Mouse (Mus musculus) lung, embryonic 15.5 days (tissue): ENCODE results near the gene Dcun1d4. TPM values are rescaled to one million over a fixed set of nuclear protein-coding genes. Genes with fewer than 3 reads are reported as not detected.
"Not testable (repeated sequence)": the region's sequence is repeated elsewhere in the genome, so short reads cannot be mapped to it uniquely, and the experiment has no call there.

Experiments
- ATAC-seq: fragments of 200-750 bp; cut with Nextera tagmentation; 2 replicates; pipeline ENCODE4 v1.8.0; 2017; ENCODE audit warnings: moderate number of reproducible peaks, borderline replicate concordance; ENCODE audit not compliant: low FRiP score, low TSS enrichment; ENCODE audit errors: extremely low read depth
- H3K27ac ChIP-seq: fragments of 300-500 bp; sonication (generic); 2 replicates; pipeline ENCODE4 v1.5.1; 2015; ENCODE audit warnings: moderate library complexity, mild to moderate bottlenecking, inconsistent platforms
- H3K27me3 ChIP-seq: fragments of 300-500 bp; sonication (generic); 2 replicates; pipeline ENCODE4 v1.6.1; 2015; ENCODE audit warnings: inconsistent platforms
- H3K36me3 ChIP-seq: fragments of 300-500 bp; sonication (generic); 2 replicates; pipeline ENCODE4 v1.6.1; 2015; ENCODE audit warnings: inconsistent platforms
- H3K4me1 ChIP-seq: fragments of 300-500 bp; sonication (generic); 2 replicates; pipeline ENCODE4 v1.6.1; 2015; ENCODE audit warnings: inconsistent platforms
- H3K4me2 ChIP-seq: fragments of 300-500 bp; sonication (generic); 2 replicates; pipeline ENCODE4 v1.6.1; 2015; ENCODE audit warnings: inconsistent platforms, mild to moderate bottlenecking, moderate library complexity
- H3K4me3 ChIP-seq: fragments of 300-500 bp; sonication (generic); 2 replicates; pipeline ENCODE4 v1.5.1; 2015; ENCODE audit warnings: mild to moderate bottlenecking, inconsistent platforms
- H3K9ac ChIP-seq: fragments of 300-500 bp; sonication (generic); 2 replicates; pipeline ENCODE4 v1.6.1; 2015; ENCODE audit warnings: inconsistent platforms
- H3K9me3 ChIP-seq: fragments of 300-500 bp; sonication (generic); 2 replicates; pipeline ENCODE4 v1.6.1; 2016; ENCODE audit warnings: inconsistent platforms
- WGBS: fragments of 180-500 bp; shearing (Covaris S2); methylation state at CpG from one replicate; pipeline ENCODE4 v1.1.7; 2015; 5-methylcytosine and 5-hydroxymethylcytosine counted together
- polyA plus RNA-seq: library from polyadenylated mRNA; unstranded; fragments of >200 nt; fragmentation: Nextera tagmentation; extraction: Ambion mirVana; gene quantifications from 2 replicates; pipeline ENCODE4 v1.2.1, GENCODE M21; 2015

Gene Dcun1d4
- polyA plus RNA-seq, 1 experiment from 2014 or later: 21.3 TPM

DNA sequence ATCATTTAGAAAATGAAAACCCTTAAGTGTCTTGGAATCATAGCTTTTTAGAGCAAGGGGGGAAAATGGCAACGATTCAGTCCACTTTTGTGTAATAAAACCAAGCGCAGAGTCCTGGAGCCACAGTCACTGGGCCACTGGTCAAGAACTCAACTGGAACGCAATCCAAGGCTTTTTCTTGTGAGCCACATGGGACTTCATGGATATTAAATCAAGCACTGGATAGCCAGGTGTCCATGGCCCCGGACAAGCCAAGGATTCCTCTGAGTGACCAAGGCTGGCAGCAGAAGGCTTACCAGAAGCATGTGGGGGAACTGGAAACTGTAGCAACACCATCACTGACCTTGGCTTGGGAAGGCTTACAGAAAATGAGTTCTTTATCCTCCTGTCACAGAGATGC is 93.8 kb downstream of the Dcun1d4 start:
- H3K4me3 ChIP-seq: no peak overlapping the region
- no peak overlapping the region for H3K27ac ChIP-seq
- H3K4me2 ChIP-seq: no peak overlapping the region
- H3K9me3 ChIP-seq: no peaks in the 10 kb centered on the region
- H3K36me3 ChIP-seq: no peaks in the 10 kb centered on the region
- no peak overlapping the region for H3K9ac ChIP-seq
- no peak for ATAC-seq
- H3K4me1 ChIP-seq: no peaks in the 10 kb centered on the region
- no peaks in the 10 kb centered on the region for H3K27me3 ChIP-seq
- WGBS: 95% methylated on average over 4 of the region's 4 CpGs

DNA sequence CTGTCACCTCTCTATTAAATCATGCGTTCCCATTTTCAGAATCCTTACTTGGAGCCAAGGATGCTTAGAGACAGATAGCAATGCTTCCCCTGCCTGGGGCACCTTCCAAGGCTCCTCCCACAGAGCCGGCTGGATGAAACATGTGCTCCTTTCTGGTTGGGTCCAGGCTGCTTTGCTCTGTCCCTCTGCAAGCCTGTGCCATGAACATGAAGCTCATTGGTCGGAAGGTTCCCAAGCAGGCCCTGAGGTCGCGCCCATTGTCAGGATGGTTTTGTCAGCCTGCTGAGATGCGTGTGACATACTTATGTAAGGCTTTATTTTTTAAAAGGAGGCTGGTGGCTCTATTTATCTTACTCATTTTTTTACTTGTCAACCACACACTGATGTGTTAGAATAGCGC is 95.9 kb downstream of the Dcun1d4 start:
- no peak overlapping the region for H3K4me3 ChIP-seq
- H3K9me3 ChIP-seq: no peaks in the 10 kb centered on the region
- no peak overlapping the region for H3K27ac ChIP-seq
- H3K36me3 ChIP-seq: no peaks in the 10 kb centered on the region
- no peak for ATAC-seq
- no peaks in the 10 kb centered on the region for H3K27me3 ChIP-seq
- no peaks in the 10 kb centered on the region for H3K4me1 ChIP-seq
- H3K9ac ChIP-seq: no peak overlapping the region
- WGBS: 52% methylated on average over 7 of the region's 7 CpGs
- no peak overlapping the region for H3K4me2 ChIP-seq

DNA sequence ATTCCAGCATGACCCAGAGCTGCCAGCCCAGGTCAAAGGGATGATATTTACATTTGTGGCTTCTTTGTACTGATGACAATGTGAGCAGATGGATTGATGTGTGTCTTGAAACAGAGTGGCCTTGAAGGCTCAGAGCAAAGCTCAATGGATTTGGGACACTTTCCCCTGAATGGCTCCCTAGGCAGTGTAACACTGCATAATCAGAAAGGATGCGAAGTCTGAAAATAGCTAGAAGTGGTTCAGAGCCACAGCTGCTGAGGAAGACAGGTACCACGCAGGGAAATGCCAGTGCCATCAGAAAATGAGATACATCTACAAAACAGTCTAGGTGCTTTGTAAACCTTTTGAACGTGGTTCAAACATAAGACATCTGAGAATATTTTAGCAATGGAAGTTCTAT is 97.3 kb downstream of the Dcun1d4 start:
- Histone ChIP-seq H3K4me1 (no peaks in the 10 kb centered on the region), H3K9me3 (no peaks in the 10 kb centered on the region), H3K27ac (no peak overlapping the region), H3K36me3 (no peaks in the 10 kb centered on the region), H3K4me2 (no peak overlapping the region), H3K9ac (no peak overlapping the region), H3K4me3 (no peak overlapping the region), H3K27me3 (no peaks in the 10 kb centered on the region)
- WGBS: 78% methylated on average over 3 of the region's 3 CpGs
- no peak for ATAC-seq

DNA sequence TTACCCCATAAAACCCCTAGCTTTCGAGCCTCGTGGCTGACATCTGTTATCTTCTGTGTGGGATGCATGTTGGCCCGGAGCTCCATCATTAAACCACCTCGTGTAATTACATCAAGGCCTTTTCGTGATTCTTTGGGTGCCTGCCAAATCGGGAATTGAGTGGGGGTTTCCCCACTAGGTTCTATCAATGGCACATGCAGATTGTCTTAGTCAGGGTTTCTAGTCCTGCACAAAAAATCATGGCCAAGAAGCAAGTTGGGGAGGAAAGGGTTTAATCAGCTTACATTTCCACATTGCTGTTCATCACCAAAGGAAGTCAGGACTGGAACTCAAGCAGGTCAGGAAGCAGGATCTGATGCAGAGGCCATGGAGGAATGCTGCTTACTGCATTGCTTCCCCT is 103.2 kb downstream of the Dcun1d4 start:
- ATAC-seq, H3K27ac ChIP-seq, H3K27me3 ChIP-seq, H3K4me2 ChIP-seq, H3K9me3 ChIP-seq, H3K9ac ChIP-seq, H3K36me3 ChIP-seq, H3K4me3 ChIP-seq, H3K4me1 ChIP-seq: not testable (repeated sequence)
- 58% methylated on average over 6 of the region's 6 CpGs for WGBS

DNA sequence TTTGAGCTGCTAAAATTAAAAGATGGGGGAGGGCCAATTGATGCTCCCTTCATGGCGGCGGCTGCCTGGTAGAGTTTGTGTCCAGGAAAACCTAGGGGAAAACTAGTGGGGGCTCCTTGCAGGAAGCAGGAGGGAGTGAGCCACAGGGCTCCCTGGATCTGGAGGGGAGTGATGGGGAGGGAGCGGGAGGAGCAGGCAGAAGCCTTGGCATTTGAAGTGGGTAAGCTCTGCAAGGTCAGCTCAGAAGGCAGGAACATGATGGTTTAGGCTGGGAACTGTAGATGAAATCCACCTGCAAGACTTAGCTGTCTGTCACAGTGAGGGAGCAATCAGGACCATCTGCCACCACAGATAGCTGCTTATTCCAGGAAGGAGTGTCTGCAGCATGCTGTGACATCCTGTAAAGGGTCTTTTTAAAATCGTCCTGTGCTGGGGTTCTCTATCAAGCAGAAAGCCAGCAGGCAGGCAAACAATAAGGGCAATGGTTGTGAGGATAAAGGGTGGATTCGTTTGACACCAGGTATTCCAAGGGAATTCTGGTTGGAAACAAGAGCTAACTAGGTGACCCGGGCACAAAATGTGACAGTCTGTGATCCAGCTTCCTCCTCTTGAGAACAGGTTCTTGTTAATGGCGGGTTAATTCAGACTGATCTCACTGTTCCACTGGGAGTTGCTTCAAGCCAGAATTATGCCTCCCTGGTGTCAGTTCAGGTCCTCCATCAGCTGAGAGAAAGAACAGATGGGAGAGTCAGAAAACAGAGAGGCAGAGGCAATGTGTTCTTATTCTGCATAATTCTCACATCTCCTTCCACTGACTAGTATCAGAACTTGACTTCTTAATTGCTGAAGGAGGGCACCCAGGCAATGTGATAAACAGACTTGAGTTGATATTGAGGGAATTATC is 104.7 kb downstream of the Dcun1d4 start:
- H3K9ac ChIP-seq: no peak overlapping the region
- no peak overlapping the region for H3K27ac ChIP-seq
- ATAC-seq: no peak
- no peaks in the 10 kb centered on the region for H3K9me3 ChIP-seq
- H3K36me3 ChIP-seq: no peaks in the 10 kb centered on the region
- no peak overlapping the region for H3K4me3 ChIP-seq
- no peaks in the 10 kb centered on the region for H3K27me3 ChIP-seq
- no peak overlapping the region for H3K4me2 ChIP-seq
- WGBS: 41% methylated on average over 7 of the region's 7 CpGs
- no peaks in the 10 kb centered on the region for H3K4me1 ChIP-seq

DNA sequence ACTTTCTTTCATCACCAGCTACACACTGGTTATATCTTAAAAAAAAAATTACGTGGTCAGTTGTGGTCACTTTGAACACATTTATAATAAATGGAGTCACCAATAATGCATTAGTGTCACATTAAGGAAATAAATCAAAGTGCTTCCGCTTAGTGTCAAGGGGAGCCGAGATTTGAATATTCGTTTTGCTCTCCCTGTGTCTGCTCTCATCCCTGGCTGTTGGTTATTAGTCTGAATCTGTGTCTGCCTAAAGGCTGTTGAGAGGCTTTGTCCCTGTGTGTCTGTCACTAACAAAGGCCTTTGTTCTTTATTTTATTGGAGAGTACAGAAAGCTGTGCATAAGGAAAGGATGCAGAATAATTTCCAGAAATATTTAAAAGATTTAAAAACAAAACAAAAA is 105.8 kb downstream of the Dcun1d4 start:
- no peaks in the 10 kb centered on the region for H3K4me1 ChIP-seq
- H3K4me3 ChIP-seq: no peak overlapping the region
- H3K27ac ChIP-seq: no peak overlapping the region
- no peaks in the 10 kb centered on the region for H3K27me3 ChIP-seq
- H3K9ac ChIP-seq: no peak overlapping the region
- no peak overlapping the region for H3K4me2 ChIP-seq
- H3K9me3 ChIP-seq: no peaks in the 10 kb centered on the region
- WGBS: 58% methylated on average over 4 of the region's 4 CpGs
- H3K36me3 ChIP-seq: no peaks in the 10 kb centered on the region
- ATAC-seq: no peak

DNA sequence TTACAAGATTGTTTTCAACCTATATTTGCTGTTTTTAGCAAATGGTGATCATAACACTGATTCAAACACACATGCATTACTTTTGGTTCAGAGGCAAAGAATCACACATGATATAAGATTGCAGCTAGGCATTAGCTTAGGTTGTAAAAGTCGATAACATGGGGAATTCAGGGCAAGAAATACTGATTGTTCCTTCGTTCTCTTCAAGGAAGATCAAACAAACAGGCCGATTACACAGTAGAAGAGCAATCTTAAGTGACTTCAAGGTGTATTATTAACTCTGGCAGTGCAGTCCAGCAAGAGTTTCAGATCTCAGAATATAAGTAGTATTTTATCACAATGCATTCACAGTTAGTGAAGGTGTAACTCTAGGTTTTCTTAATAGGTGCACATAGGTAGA is 106.3 kb downstream of the Dcun1d4 start:
- no peak for ATAC-seq
- Histone ChIP-seq H3K9me3 (no peaks in the 10 kb centered on the region), H3K27ac (no peak overlapping the region), H3K36me3 (no peaks in the 10 kb centered on the region), H3K9ac (no peak overlapping the region), H3K4me1 (no peaks in the 10 kb centered on the region), H3K27me3 (no peaks in the 10 kb centered on the region), H3K4me2 (no peak overlapping the region), H3K4me3 (no peak overlapping the region)
- 50% methylated on average over 3 of the region's 3 CpGs for WGBS

DNA sequence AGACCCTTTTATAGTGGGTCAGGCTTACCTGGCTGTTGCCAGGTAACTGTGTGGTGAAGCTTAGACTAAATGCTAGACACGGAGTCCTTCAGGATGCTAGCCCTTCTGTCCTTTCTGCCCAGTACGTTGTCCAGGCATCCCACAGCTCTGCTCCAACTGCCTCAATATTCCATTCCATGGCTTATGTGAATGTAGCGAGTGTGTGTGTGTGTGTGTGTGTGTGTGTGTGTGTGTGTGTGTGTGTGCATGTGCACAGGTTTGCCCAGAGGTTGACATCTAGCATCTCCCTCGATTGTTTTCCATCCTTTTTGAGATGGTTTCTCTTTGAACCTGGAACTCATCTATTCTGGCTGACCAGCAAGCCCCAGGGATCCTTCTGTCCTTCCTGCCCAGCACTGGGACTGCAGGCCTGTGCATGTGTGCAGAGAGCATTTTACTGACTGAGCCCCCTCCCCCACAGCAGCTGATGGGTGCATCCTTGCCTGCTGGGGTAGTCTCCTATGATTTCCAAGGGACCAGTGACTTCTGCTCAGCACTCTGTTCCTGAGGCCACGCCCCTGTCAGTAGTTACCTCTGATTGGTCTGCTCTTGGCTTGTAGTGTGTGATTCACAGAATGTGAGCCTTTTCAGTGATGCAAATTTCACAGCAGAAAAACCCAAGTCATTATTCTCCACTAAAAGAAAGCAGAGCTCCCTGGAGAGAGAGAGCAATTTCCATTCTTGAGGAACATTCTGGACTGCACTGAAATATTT is 118.3 kb downstream of the Dcun1d4 start:
- Histone ChIP-seq H3K27me3 (no peaks in the 10 kb centered on the region), H3K4me2 (no peak overlapping the region), H3K27ac (no peak overlapping the region), H3K4me3 (no peak overlapping the region), H3K9ac (no peak overlapping the region), H3K9me3 (no peaks in the 10 kb centered on the region), H3K4me1 (no peaks in the 10 kb centered on the region), H3K36me3 (no peaks in the 10 kb centered on the region)
- no peak for ATAC-seq
- 66% methylated on average over 5 of the region's 5 CpGs for WGBS

DNA sequence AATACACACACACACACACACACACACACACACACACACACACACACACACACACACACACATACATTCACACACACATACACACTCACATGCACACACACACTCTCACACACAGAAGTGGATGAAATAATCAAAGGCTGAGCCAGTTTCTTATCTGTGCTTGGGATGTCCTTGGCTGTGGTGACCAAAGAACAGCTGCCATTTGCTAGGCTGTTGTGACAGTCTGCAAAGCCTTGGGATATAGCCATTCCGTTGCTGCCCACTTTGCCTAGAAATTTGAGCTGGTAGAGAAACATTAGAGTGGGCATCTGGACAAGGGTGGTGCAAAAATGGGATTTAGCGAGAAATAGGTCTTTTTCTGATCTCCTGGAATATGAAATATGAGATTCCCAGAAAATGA is 119.2 kb downstream of the Dcun1d4 start:
- Histone ChIP-seq H3K4me2 (no peak overlapping the region), H3K4me3 (no peak overlapping the region), H3K4me1 (no peaks in the 10 kb centered on the region), H3K27ac (no peak overlapping the region), H3K27me3 (no peaks in the 10 kb centered on the region), H3K9ac (no peak overlapping the region), H3K9me3 (no peaks in the 10 kb centered on the region), H3K36me3 (no peaks in the 10 kb centered on the region)
- 59% methylated on average over 2 of the region's 2 CpGs for WGBS
- ATAC-seq: no peak

DNA sequence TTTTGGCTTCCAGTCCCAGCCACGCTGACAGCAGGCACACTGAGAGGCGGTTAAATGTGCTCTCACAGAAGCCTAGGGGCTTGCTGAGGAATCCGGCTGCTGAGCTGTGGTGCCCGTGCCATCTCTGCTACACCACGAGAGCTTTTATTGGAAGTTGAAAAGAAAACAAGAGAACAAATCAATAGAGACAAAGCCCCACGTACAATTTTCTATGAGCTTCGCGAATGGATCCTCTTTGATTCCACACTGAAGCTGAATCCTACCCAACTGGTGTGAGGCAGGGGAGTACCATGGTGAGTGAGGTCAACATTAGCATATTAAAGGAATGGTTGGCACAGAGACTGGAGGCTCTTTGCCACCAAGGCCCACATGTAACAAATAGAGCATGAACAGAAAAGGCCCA is 120.6 kb downstream of the Dcun1d4 start:
- ATAC-seq: no peak

DNA sequence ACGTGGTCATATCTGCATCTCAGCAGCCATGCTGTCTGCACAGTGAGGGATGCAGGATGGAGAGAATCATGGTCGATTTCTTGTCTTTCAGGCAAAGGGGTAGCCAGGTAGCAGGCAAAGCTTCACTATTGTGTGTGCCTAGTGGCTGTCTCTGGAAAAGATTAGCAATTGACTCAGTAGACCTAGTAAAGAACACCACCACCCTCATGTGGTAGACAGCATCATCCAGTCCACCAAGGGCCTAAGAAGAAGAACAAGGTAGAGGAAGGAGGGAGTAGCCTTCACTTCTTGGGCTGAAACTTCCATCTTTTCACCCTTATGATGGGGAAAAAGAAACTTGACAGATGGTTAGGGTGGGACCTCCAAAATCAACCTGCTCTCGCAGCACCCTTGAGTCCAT is 122.1 kb downstream of the Dcun1d4 start:
- H3K4me2 ChIP-seq: no peak overlapping the region
- no peaks in the 10 kb centered on the region for H3K9me3 ChIP-seq
- H3K27ac ChIP-seq: no peak overlapping the region
- H3K4me1 ChIP-seq: no peaks in the 10 kb centered on the region
- ATAC-seq: no peak
- H3K9ac ChIP-seq: no peak overlapping the region
- 69% methylated on average over 3 of the region's 3 CpGs for WGBS
- no peaks in the 10 kb centered on the region for H3K27me3 ChIP-seq
- H3K4me3 ChIP-seq: no peak overlapping the region
- H3K36me3 ChIP-seq: no peaks in the 10 kb centered on the region

More for the DNA sequence above, 120.6 kb downstream of the Dcun1d4 start:
- no peaks in the 10 kb centered on the region for H3K36me3 ChIP-seq
- H3K4me1 ChIP-seq: no peaks in the 10 kb centered on the region
- no peak overlapping the region for H3K9ac ChIP-seq
- H3K9me3 ChIP-seq: no peaks in the 10 kb centered on the region
- no peak overlapping the region for H3K4me2 ChIP-seq
- no peak overlapping the region for H3K4me3 ChIP-seq
- no peak overlapping the region for H3K27ac ChIP-seq
- WGBS: 75% methylated on average over 8 of the region's 8 CpGs
- no peaks in the 10 kb centered on the region for H3K27me3 ChIP-seq

DNA sequence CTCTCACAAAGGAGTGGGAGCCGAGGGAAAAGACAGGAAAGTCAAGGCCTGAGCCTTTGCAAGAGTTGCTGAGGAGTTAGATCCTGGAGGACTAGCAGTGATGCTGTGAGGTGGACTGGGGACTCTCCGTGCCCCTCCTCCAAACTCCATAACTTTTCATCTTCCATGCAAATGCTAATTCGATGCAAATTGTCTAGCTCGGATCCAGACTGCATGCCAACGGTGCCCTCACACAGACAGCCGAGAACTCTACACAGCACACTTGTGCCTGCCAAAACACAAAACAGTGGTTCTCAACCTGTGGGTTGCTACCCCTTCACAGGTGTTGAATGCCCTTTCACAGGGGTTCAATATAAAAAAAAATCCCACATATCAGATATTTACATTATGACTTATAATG is 123.7 kb downstream of the Dcun1d4 start:
- Histone ChIP-seq H3K4me1 (no peaks in the 10 kb centered on the region), H3K9me3 (no peaks in the 10 kb centered on the region), H3K27me3 (no peaks in the 10 kb centered on the region), H3K4me3 (no peak overlapping the region), H3K4me2 (no peak overlapping the region), H3K9ac (no peak overlapping the region), H3K27ac (no peak overlapping the region), H3K36me3 (no peaks in the 10 kb centered on the region)
- WGBS: 91% methylated on average over 6 of the region's 6 CpGs
- no peak for ATAC-seq
